Mouse (Mus musculus) skeletal muscle tissue, adult 2 months (tissue): ENCODE data around the gene Cntn6.

Source experiments
- DNase-seq: peaks from one replicate; pipeline ENCODE4 v3.0.0-alpha.2; 2012; ENCODE audit warnings: low read depth, low spot score

The Cntn6 gene

DNA sequence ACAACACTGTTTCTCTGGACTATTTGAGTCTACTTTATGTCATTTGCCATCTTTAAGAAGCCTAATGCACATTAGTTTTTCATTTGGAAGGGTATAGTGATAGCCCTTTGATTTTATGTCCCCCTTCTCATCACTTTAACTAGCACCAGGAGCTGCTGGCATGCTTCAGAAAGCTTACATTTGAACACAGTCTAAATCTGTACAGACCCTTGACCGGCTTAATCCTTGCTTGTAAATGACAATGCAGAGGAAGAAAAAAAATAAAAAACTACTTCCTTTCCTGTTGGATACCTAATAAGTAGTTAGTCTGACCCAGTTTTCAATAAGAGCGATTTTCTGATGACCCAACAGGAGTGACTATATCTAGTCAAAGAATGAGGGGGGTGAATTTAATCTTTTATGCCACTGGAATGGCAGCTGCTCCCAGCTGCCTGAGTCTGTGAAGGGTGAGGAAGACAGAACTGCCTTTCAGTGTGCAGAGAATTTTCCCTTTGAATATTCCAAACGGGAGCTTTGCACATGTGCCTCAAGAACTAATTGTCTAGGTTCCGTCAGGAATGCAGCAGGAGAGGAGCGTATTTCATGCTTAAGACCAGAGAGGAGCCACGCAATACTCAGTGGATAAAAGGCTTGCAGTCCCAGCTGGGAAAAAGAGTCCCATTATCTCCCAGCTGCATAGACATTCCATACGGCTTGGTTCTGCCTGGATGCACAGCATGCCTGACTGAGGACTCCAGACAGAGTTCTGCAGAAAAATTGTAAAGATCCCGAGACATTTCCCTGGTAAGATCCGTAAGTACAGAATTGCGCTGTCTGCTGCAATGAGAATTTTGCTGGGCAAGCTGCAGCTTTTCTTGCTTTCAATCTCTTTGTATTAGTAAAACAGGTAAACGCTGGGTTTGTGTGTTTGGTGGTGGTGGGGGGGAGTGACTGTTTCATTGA lies at the start of gene Cntn6:
Gene Cntn6 (plus strand): TSS at position 301 of the 942 bp plus-strand sequence.
- no peak for DNase-seq

DNA sequence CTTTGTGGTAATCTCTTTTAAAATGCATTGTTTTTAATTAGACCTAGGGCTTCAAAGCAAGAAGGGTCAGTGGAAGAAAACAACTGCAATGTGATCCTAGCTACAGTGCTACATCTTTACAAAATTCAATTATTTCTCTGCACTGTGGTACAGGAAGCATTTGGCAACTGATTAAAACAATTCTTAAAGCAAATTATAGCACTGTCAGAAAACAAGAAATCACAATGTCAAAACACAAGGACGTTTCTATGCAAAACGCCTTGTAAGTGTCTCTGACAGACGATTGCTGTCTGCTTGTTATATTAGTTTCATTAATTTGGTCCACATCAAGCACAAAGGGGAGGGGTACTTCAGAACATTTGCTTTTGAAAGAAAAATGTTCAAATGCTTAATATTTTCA lies 48.9 kb upstream of the Cntn6 start:
- DNase-seq = no peak

DNA sequence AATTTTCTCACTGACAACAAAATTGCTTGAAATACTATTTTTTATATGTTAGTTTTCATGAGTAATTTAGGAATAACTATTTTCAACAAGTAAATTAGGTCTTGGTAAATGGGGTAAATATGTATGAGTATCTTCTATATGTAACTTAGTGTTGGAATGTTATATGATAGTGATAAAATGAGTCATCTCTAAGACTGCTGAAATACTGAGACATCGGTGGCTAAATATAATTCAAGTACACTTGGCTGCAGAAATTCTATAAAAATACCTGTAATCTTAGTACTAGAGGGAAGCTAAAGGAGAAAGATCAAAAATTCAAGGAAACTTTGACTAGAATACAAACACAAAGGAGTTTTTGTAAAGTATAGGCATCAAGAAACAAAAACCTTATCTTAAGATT lies 21.9 kb upstream of the Cntn6 start:
- DNase-seq = no peak

DNA sequence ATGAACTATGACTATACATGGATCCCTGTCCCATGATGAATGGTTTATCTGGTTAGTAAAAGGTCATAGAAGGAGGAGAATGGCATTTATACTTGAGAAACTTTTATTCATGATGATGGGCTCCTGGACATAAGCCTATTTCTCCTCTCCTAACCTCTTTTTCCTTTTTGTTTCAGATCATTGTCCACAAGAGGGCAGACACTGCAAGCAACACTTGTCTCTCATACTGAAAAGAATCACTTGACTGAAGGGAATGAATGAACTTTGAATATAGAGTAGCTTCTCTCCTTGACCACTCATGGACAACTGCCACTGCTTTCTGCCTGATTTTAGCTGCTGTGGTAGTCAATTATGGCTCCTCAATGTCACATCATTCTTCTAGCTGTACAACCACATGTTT lies 13.3 kb upstream of the Cntn6 start:
- DNase-seq = no peak

DNA sequence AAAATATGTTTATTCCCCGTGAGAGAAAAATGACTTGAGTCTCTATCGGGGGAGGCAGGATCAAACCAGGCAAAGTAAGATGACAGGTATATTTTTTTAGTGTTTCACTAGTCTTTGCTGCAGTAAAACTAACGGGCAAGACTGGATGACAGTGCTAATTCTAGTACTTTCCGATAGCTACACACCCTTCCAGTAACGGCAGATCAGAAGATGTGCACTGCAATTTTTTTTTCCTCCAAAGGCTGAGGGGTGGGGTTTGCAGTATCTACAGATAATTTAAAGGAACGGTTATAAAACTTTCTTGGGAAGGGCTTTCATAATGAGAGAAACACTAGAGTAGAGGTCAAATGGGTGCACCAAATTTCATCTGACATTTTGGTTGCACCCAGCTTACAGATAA lies 869 bp downstream of the Cntn6 start:
- no peak for DNase-seq

DNA sequence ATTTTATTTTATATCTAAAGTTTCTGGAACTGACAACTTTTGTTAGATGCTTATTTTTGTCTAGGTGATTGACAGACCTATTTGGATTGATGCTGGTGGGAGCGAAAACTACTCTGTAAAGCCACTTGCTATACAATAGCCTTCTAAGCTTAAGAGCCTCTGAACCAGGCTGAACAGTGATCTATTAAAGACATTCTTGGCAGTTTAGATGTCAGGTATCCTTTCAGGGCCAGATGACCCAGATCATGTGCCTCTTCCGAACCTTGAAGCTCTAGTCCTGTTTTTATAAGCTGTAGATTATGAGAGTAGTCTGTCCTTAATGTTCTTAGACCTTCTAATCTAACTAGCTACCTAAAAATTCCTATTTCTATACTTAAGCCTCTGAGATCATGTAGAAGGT lies 3.2 kb downstream of the Cntn6 start:
- DNase-seq = no peak

DNA sequence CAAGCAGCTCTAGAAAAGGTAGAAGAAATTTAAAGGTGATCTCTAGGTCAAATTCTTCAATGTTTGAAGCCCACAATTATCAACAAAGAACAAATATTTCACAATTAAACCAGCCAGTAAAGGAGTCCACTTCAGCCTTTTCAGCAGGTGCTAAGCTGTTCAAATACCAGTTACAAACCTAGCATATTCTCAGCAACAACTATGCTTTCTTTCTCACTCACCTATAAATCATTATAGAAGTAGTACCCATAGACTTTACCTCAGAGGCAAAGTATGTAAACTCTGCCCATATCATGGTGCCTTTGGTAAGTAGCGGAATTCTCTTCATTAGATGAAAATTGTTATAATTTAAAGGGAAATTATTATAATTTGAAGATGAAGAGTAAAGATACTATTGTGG lies 71.4 kb downstream of the Cntn6 start:
- DNase-seq = no peak

DNA sequence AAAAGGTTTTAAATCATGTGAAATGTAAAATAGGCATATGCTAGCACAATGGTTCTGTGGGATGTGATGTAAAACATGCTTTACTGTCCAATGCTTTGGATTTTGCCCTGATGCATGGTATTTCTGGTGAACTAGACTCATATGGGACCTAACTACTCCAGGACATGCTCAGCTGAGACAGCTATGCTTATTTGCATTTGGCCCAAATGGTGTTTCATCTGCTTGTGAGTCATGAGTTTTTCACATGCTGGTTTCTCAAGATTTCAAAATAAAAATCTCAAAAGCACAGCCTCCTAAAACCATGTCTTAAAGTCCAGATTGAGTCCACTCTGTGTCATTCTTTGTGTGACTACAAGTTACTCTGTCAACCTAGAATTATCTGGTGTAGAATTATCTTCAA lies 77.0 kb downstream of the Cntn6 start:
- no peak for DNase-seq

DNA sequence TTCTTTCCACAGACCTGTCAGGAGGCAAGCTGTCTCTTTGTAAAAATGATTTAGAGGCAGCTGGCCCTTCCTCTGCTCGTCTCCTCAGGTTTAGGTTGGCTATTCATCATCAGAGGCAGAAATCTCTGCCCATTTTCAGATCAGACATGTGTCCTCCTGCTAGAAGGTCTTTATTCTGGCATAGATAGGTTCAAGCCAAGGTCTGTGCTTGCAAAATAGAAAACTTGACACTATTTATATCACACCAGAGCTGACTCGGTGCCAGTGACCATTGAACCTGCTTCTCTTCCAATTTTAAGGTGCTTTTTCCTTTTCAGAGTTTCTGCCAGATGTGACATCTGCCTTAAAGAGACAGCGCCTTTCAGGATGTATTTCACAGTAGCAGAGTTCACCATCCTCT lies 95.4 kb downstream of the Cntn6 start:
- DNase-seq = no peak

DNA sequence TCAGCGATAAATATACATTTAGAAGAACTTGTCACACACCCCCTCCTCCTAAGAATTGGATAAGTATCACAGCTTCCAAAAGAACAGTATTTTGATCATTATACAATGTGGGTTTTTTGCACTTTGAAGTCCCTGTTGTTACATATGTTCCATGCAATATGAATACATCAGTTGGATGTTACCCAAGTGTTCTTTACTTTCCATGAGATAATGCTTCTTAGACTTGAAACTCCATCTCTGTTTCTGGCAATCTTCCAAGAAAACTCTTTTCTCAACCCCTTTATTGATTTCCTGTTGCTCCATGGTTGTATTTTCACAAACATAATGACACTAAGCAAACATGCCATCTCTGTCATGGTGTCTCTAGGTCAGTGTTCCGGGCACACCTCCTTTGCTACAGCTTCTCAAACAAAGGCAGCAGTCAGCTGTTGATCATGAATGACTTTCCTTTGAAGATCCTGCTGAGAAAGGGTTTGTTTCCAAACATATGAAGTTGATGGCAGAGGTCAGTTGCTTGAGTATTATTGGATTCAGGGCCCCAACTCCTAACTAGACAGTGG lies 108.3 kb downstream of the Cntn6 start:
- DNase-seq = no peak

DNA sequence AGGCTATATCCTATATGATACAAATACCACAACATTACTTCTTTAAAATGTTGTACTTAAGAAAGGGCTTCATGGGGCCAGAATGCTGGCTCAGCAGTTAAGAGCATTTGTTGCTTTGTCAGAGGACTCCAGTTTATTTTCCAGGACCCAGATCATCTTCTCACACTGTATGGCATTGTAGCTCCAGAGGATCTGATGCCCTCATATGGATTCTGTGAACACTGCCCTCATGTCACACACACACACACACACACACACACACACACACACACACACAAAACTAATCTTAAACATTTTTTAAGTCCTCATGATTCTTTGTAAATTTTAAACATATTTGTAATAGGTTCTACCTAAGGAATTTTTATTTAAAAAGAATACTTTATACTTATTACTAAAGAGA lies 110.3 kb downstream of the Cntn6 start:
- DNase-seq = no peak

DNA sequence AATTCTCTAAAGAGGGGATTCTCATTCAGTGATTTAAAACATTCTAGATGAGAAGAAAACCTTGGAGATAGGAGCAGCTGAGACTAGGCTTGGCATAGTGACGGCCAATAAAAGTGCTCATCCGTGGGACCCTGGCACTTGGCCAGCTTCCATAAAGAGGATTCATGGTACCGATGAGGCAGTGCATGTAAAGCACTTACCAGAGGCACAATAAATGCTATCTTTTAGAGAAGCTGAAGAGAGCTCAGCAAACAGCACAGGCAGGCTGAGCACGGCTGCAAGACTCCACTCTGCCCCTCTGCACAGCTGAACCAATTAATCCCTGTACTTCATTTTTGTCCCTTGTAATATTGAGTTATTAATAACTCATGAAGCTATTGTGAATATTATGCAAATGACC lies 110.8 kb downstream of the Cntn6 start:
- DNase-seq = no peak

DNA sequence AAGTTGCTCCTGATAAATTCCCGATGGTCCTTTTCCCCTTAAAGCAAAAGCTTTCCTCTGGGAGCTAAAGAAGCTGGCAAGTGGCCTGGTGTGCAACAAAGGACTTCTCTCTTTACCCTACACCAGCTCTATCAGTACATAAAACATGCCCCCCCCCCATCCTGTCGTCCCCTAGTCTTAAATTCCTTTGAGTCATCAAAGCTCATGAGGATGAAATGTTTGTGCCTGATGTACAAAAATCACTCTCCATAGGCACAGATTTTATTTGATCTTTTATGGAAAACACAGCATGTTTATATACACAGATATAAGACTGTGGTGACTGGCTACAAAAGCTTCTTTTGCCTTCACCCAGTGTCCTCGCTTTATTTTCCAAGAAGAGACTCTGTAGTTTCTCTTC lies 112.6 kb downstream of the Cntn6 start:
- DNase-seq = no peak

DNA sequence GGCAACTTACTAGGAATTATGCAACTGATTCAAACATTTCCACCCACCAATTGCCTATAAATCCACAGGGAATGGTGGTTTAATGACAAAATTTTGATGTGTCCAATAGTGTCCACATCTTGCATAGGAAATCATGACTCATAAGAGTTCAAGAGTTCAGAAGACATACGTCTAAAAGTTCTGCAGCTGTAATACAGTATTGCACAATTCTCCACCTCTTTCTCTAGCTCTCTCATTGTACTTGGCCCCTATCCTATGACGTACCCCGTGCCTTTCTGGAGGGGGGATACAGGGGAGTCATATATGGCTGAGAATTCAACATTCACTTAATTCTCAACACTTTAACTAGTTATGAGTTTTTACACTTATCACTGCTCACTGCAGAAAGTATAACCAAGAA lies 160.9 kb downstream of the Cntn6 start:
- no peak for DNase-seq

DNA sequence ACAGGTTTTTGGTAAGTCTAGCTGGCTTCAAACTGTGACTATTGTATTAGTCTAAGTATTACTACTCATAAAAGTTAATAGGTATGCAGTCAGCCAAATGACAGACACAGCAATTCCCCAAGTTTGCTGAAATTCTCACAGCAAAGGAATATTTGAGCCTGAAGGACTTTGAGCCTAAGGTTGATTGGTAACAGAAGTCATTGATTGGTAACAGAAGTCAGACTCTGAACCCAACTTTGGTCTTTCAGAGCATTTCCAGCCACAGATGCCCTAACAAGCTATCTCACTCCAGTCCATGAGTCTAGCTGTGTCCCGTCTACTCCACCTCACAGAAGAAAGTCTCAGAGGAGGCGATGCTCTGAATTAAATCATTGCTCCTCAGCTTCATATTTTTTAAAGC lies 176.1 kb downstream of the Cntn6 start:
- DNase-seq = no peak

DNA sequence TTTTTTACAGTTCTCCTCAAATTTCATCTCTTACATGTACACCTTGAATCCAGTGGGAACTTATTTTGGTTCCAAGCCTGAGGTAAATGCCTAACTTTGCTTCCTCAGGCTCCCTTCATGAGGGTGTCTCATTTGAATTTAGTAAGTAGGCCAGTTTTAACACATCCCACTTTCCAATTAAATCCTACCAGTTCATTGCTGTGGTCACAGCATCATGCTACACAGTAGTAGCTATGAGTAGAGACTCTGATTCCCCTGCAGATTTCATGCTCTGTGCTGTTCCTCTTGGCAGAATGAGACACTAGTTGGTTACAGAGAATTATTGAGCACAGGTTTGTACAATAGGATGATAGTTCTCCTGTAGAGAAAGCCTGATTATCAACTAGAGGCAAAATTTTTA lies 181.7 kb downstream of the Cntn6 start:
- DNase-seq = no peak

DNA sequence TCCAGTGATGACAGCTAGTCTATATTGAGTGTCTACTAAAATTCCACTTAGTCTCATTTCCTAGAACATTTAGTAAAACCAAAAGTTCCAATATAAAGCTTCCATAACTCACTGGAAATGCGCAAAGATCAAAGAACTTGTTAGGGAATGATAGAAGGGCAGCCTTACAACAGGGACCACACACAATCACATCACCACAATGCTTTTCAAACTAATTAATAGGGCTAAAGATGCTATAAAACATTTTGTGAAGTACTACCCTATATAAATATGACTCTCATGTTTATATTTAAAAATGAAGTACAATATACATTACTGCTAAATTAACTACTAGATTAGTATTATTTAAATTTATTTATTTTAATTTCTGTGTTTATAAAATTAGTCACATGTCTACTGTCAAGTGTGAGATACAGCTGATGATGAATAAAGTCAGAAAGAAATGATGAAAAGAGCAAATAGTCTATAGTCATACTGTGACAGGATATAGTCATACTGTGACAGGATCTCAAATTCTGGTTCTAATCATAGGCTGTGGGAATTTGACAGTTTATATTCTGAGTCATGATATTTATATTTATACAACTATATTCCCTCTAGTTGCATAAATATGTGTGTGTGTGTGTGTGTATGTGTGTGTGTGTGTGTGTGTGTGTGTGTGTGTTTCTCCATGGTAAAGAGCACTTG lies 187.4 kb downstream of the Cntn6 start:
- no peak for DNase-seq

DNA sequence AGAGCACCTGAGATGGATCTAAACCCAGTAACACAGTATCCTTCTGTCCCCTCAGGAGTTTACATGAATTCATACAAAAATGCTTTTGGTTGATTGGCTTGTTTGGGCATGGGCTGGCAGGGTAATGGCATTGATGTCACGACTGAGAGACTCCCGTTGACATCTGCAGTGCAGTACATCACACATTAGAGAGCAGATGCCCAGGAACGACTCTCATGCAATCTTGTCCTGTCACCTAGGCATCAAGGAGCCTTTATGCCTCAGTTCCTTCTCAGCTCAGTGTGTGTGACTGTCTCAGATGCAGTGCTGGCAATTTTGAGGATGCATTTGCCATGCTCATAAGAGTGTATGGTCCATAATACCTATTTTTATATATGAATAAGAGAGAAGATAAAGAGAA lies 195.4 kb downstream of the Cntn6 start:
- DNase-seq = no peak

DNA sequence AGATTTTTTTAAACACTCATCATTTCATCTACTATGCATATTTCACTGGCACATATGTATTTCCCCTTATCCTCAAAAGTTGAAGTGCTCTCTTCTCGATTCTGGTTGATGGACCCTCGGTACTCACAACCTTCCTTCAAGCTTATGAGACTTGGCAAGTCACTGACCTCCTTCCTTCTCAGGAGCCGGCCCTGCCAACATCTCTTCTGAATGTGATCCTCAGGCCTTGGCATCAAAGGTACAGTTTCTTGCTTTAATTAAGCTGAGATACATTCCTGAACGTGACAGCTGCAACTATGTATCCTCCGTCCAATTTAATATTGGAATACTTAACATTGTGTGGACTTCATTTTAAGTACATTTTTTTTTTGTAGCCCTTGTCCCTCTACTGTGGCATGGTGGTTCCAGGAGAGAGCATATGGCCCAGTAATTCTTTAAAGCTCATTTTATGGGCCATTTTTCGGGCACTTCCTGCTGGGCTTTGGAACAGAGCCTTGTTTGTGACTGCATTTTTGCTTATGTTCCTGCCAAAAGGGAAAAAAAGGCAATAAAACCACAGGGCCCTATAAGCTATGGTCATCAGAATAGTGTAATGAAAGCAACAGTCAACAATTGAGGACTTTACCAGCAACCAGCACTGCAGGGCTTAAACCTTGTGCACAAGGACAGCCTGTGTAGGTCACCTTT lies 196.0 kb downstream of the Cntn6 start:
- no peak for DNase-seq

DNA sequence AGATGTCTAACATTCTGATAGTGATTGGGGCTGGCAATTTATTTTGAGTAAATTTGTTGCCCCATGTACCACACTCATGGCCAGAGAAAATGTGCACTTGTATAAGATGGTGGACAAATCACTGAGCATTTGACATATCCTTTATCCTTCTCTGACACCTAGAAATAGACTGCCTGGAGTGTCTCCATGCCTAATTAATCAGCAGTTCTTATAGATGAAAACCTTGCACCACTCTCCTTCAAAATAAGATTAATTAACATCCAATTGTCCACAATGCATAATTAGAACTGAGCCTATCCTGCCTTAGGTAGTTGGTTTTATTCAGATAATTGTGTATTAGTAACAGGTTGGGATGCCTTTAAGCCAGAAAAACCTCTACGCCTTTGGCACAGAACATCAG lies 236.0 kb downstream of the Cntn6 start:
- DNase-seq = no peak

DNA sequence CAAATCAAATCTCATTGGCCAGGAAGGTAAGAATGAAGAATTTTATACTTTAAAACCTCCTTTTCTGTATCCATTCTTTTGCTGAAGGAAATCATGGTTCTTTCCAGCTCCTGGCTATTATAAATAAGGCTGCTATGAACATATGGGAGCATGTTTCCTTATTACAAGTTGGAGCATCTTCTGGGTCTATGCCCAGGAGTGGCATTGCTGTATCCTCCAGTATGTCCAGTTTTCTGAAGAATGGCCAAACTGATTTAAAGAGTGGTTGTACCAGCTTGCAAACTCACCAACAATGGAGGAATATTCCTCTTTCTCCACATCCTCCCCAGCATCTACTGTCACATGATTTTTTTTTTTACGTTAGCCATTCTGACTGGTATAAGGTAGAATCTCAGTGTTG lies 241.7 kb downstream of the Cntn6 start:
- DNase-seq = no peak

DNA sequence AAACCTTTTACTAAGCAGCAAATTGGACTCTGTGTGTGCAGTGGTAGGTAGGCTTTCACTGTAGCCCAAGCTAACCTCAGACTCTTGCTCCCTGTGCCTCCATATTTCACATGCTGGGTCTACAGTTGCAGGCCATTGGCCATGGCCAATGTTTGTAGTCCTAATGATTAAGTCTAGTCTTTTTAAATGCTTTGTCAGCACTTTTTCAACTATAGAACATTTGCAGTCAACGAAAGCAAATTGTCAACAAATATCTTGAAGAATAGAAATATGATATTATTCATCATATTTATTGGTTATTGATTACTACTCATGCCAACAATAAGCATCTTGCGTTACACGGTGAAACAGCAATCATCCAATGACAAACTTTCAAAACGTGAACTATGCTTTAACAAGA lies 246.4 kb downstream of the Cntn6 start:
- DNase-seq = no peak
